Mouse (Mus musculus) heart, adult 11 months (tissue): ENCODE results near the gene Btf3.

Experiments
- DNase-seq: peaks from one replicate; pipeline ENCODE4 v3.0.0; 2022

Btf3 gene

GRCm38 (mm10) chr13:98316480-98317245 is at the start of gene Btf3:
TSS of gene Btf3 (minus strand) at chr13:98317006.
- DNase-seq: peak; percentile 99

GRCm38 (mm10) chr13:98365766-98366421 is 49.1 kb upstream of the Btf3 start:
- DNase-seq: peak; percentile 79

GRCm38 (mm10) chr13:98365081-98365480 is 48.3 kb upstream of the Btf3 start:
- peak; percentile 18 for DNase-seq

GRCm38 (mm10) chr13:98363046-98363445 is 46.2 kb upstream of the Btf3 start:
- DNase-seq: peak; percentile 9

GRCm38 (mm10) chr13:98361161-98361560 is 44.4 kb upstream of the Btf3 start:
- peak; percentile 9 for DNase-seq

GRCm38 (mm10) chr13:98360391-98360790 is 43.6 kb upstream of the Btf3 start:
- peak; percentile 72 for DNase-seq

- DNase-seq: peak; percentile 35
Measured at GRCm38 (mm10) chr13:98359337-98359736, 42.5 kb upstream of the Btf3 start.

- peak; percentile 83 for DNase-seq
Measured at GRCm38 (mm10) chr13:98358424-98359181, 41.8 kb upstream of the Btf3 start.

GRCm38 (mm10) chr13:98357433-98358423 is 40.9 kb upstream of the Btf3 start:
- DNase-seq: peak; percentile 55

GRCm38 (mm10) chr13:98356973-98357425 is 40.2 kb upstream of the Btf3 start:
- peak; percentile 15 for DNase-seq

- no peak for DNase-seq
Measured at GRCm38 (mm10) chr13:98356176-98356972, 39.6 kb upstream of the Btf3 start.

GRCm38 (mm10) chr13:98355559-98356111 is 38.8 kb upstream of the Btf3 start:
- DNase-seq: peak; percentile 76

- DNase-seq: peak; percentile 89
Measured at GRCm38 (mm10) chr13:98354871-98355558, 38.2 kb upstream of the Btf3 start.

- peak; percentile 94 for DNase-seq
Measured at GRCm38 (mm10) chr13:98354090-98354801, 37.4 kb upstream of the Btf3 start, which contains the start of gene Foxd1. TSS of gene Foxd1 (plus strand) at chr13:98354242.

- no peak for DNase-seq
Measured at GRCm38 (mm10) chr13:98353709-98354089, 36.9 kb upstream of the Btf3 start.

- DNase-seq: peak; percentile 55
Measured at GRCm38 (mm10) chr13:98352381-98352975, 35.7 kb upstream of the Btf3 start.

GRCm38 (mm10) chr13:98351527-98351926 is 34.7 kb upstream of the Btf3 start:
- peak; percentile 87 for DNase-seq

- DNase-seq: peak; percentile 19
Measured at GRCm38 (mm10) chr13:98349491-98349890, 32.7 kb upstream of the Btf3 start.

GRCm38 (mm10) chr13:98340506-98340905 is 23.7 kb upstream of the Btf3 start:
- DNase-seq: peak; percentile 95
